Mouse (Mus musculus): Measurements from ENCODE around the gene Kalrn.

Kalrn gene

DNA sequence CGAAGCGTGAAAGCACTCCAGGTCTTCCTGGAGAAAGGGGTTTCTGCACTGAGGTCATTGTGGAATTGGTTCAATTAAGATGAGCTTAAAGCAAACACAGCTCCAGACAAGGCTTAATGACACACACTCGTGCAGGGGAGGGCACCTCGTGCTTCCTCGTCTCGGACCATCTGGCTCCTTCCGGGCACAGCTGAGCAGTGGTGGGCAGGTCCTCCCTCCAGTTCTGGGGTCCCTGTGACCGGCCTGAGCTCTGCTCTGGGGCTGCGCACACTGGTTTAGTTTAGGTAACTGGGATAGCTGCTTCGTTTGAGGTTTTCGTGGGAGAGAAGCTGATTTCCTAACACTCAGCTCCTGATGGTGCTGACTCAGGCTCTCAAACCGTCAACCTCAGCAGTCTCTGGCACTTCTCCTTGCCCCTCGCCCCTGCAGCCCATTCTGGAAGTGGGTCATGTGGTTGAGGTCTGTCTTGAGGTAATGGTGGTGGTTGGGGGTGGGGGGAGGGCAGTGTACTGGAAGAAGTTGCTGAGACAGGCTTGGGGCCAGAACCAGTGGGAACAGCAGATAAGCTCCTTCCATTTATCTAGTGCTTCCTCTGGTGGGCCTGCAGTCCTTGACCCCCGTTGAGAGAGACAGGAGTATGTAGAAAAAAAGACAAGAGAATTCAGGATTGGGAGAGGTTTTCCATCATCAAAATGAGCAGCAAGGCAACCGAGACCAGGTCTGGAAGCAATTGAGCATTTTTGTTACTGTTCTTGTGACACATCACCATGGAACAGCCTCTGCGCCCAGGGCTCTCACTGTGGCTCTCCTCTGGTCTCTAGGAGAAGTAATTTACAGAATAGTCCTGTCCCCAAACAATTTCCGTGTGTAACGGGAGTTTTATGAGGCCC, 651.0 kb downstream of the Kalrn start:
- in situ Hi-C loops (cut with MboI, MseI) = no loop called here

DNA sequence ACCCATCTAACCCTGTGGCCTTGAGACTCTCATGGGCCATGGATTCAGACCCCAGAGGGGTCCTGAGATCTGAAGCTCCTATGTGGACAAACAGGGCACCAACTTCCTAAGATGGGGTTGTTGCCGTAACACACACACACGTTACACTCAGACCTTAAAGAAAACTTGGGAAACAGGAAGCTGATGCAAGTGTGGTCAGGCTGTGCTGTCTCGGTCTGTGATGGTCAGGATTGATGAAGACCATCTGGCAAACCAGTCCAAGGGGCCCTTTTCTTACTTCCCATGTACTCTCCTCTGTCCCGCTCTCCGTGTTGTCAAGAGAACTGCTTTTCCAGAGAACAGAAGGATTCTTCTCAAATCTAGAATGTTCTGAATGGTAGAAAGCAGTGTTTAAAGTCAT, 651.8 kb downstream of the Kalrn start:
- in situ Hi-C loops (cut with MboI, MseI) = no loop called here
